Comparison of ENCODE assay signal across 8 mouse cellular contexts in the genomic region with DNA sequence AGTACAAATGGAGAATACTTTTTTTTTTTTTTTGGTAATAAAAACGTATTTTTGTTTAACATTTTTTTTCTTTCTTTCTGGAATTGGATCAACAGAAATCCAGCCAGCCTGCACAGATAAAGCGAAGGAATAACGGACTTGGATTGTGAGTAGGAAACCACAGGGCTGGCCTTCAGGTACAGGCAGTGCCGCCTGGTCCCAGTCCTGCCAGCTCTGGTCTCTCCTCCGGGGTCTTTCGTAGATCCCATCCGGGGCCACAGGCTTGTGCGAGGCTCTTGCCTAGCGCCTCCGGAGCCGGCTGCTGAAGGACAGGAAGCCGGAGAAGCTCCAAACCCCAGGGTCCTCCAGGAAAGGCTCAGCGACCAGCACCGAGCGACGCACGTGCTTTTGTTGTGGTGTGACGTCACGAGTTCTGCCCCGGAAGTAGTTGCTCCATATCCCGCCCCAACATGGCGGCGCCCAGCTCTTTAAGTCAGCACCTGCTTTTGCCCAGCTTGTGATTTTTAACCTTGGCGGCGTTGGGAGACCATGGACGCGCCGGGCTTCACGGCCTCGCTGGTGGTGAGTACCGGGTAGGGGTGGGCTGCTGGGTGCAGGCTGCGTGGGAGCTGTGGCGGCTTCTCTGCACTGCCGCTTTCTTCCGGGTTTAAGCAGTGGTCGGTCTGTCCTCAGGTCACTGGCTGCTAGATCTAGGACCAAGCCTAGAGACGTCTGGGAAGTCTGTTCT. TPM values are rescaled to one million over a fixed set of nuclear protein-coding genes. Genes with fewer than 3 reads are reported as not detected.
DNase-seq lines count a peak whose midpoint lies in the region; ATAC-seq lines count a peak whose summit lies in the region.

A gene (plus strand): TSS at position 435 of the 727 bp plus-strand sequence.

- H3K9ac ChIP-seq in heart, embryonic 14.5 days (ENCODE audit: low read length) = peak within 1 kb of the TSS; percentile 75
- peak within 1 kb of the TSS; percentile 65 for H3K9ac ChIP-seq in liver, embryonic 13.5 days
- peak within 1 kb of the TSS; percentile 79 for H3K9ac ChIP-seq in stomach, embryonic 16.5 days (ENCODE audit: low read length)

- under 1% methylated on average over 37 of the region's 37 CpGs for WGBS in heart, embryonic 14.5 days
- under 1% methylated on average over 37 of the region's 37 CpGs for WGBS in liver, embryonic 13.5 days (ENCODE audit: insufficient replicate concordance)
- under 1% methylated on average over 37 of the region's 37 CpGs for WGBS in stomach, embryonic 16.5 days

- H3K4me3 ChIP-seq in brown adipose tissue, adult 24 weeks (ENCODE audit: insufficient read depth, low read depth, low read length) = peak within 1 kb of the TSS; percentile 97
- H3K4me3 ChIP-seq in heart, embryonic 14.5 days (ENCODE audit: control insufficient read depth in 1 of 2, insufficient read depth in 1 of 2, low read depth in 1 of 2, low read length in 2 of 2) = peak within 1 kb of the TSS; percentile 64 to 92
- H3K4me3 ChIP-seq in liver, embryonic 13.5 days (replicated peaks) = peak within 1 kb of the TSS; percentile 78
- peak within 1 kb of the TSS; percentile 96 for H3K4me3 ChIP-seq in stomach, embryonic 16.5 days (replicated peaks; ENCODE audit: low read length)

- DNase-seq in CD4-positive, CD25-positive, alpha-beta regulatory T cell, adult 2 months (ENCODE audit: low read depth, low spot score) = peak; percentile 94
- peak; percentile 65 for DNase-seq in fibroblast of lung, adult 2 months (ENCODE audit: low read depth)
- DNase-seq in kidney, postnatal 14 days = peak; percentile 92
- DNase-seq in liver, embryonic 13.5 days = peak; percentile 73
- DNase-seq in neural tube, embryonic 10.5 days (ENCODE audit: extremely low spot score, low spot score) = peak; percentile 94

- H3K9me3 ChIP-seq in heart, embryonic 14.5 days (ENCODE audit: control insufficient read depth, low read length) = no peaks in the 10 kb centered on the region
- no peaks in the 10 kb centered on the region for H3K9me3 ChIP-seq in liver, embryonic 13.5 days (replicated peaks)
- H3K9me3 ChIP-seq in stomach, embryonic 16.5 days (replicated peaks; ENCODE audit: control insufficient read depth, low read length) = no peaks in the 10 kb centered on the region

- peak; percentile 90 for ATAC-seq in heart, embryonic 14.5 days (ENCODE audit: insufficient number of reproducible peaks, insufficient read depth, low FRiP score, low read depth)
- peak; percentile 90 for ATAC-seq in liver, embryonic 13.5 days (ENCODE audit: low read depth)
- peak; percentile 96 for ATAC-seq in stomach, embryonic 16.5 days (ENCODE audit: insufficient read depth, low FRiP score)

- peak within 1 kb of the TSS; percentile 78 for H3K4me2 ChIP-seq in heart, embryonic 14.5 days (ENCODE audit: low read length)
- peak within 1 kb of the TSS; percentile 82 for H3K4me2 ChIP-seq in liver, embryonic 13.5 days
- peak within 1 kb of the TSS; percentile 95 for H3K4me2 ChIP-seq in stomach, embryonic 16.5 days (ENCODE audit: low read depth, low read length)

- H3K27me3 ChIP-seq in heart, embryonic 14.5 days (ENCODE audit: control insufficient read depth, insufficient read depth, low read length) = no peaks in the 10 kb centered on the region
- no peaks in the 10 kb centered on the region for H3K27me3 ChIP-seq in liver, embryonic 13.5 days
- H3K27me3 ChIP-seq in stomach, embryonic 16.5 days (ENCODE audit: control insufficient read depth, insufficient read depth, low read length) = no peaks in the 10 kb centered on the region

- 0 out of 2 replicates have a peak, but pooled peaks cover 2% of the 10 kb centered on the region for H3K4me1 ChIP-seq in brown adipose tissue, adult 24 weeks (ENCODE audit: control insufficient read depth, insufficient read depth, insufficient read length, low read length)
- peaks cover 0 to 5% of the 10 kb centered on the region in 2 experiments; a peak in 1 of 4 replicates for H3K4me1 ChIP-seq in heart, embryonic 14.5 days (ENCODE audit: control insufficient read depth in 2 of 2, insufficient read depth in 2 of 2, low read length in 2 of 2)
- H3K4me1 ChIP-seq in liver, embryonic 13.5 days (replicated peaks) = peaks cover 16% of the 10 kb centered on the region
- H3K4me1 ChIP-seq in stomach, embryonic 16.5 days (ENCODE audit: control insufficient read depth, insufficient read depth, low read length) = peaks cover 6% of the 10 kb centered on the region; the same call in 1 of the 2 replicates

- H3K27ac ChIP-seq in brown adipose tissue, adult 24 weeks (replicated peaks; ENCODE audit: low read depth, low read length) = peak within 1 kb of the TSS; percentile 76
- H3K27ac ChIP-seq in heart, embryonic 14.5 days (replicated peaks in 1 of 2; ENCODE audit: control insufficient read depth in 1 of 2, insufficient read depth in 1 of 2, low read depth in 2 of 2, low read length in 2 of 2) = peak within 1 kb of the TSS; percentile 72 to 78
- H3K27ac ChIP-seq in liver, embryonic 13.5 days = no peak within 1 kb of the TSS
- peak within 1 kb of the TSS; percentile 60 for H3K27ac ChIP-seq in stomach, embryonic 16.5 days (ENCODE audit: low read length)

- no peaks in the 10 kb centered on the region for H3K36me3 ChIP-seq in heart, embryonic 14.5 days (ENCODE audit: control insufficient read depth, insufficient read depth, low read length)
- no peaks in the 10 kb centered on the region for H3K36me3 ChIP-seq in liver, embryonic 13.5 days
- H3K36me3 ChIP-seq in stomach, embryonic 16.5 days (ENCODE audit: control insufficient read depth, insufficient read depth, low read length) = no peaks in the 10 kb centered on the region

RNA-seq across cellular contexts. Expression of the gene that starts here (rescaled TPM):
- 21.4 and 26.0 TPM in 2 replicates for polyA plus RNA-seq in brown adipose tissue, adult 24 weeks (2012; ENCODE audit: insufficient read depth, insufficient read length, missing spikeins)
- 11.0 and 13.7 TPM in 2 replicates for polyA plus RNA-seq in heart, embryonic 14.5 days (2014; fragmentation: Nextera tagmentation; extraction: Ambion mirVana)
- 3.5 and 3.9 TPM in 2 replicates for polyA plus RNA-seq in liver, embryonic 13.5 days (2015; fragmentation: Nextera tagmentation; extraction: Ambion mirVana)
- polyA plus RNA-seq in stomach, embryonic 16.5 days (2015; fragmentation: Nextera tagmentation; extraction: Ambion mirVana) = 7.8 and 8.2 TPM in 2 replicates
